Mouse (Mus musculus): Measurements from ENCODE around the gene Il4i1. TPM values are rescaled to one million over a fixed set of nuclear protein-coding genes. Genes with fewer than 3 reads are reported as not detected.

The Il4i1 gene
- polyA plus RNA-seq (2012; rRNA removed): 0.43 and 0.61 TPM in 2 replicates

GRCm38 (mm10) chr7:44815721-44816469, at the start of gene Il4i1, which contains the start of gene Nup62:
Il4i1 (plus strand) TSS chr7:44816387.
Nup62 (plus strand) TSS chr7:44816088.

GRCm38 (mm10) chr7:44816470-44817021, 359 bp downstream of the Il4i1 start, which contains the start of gene Atf5:
Atf5 (minus strand) TSS chr7:44816658.

GRCm38 (mm10) chr7:44848561-44849415, 32.6 kb downstream of the Il4i1 start, which contains the start of the genes Akt1s1 and Tbc1d17:
Akt1s1 (plus strand) TSS chr7:44848991.
Tbc1d17 (minus strand) TSS chr7:44849079.

GRCm38 (mm10) chr7:44857042-44857552, 40.9 kb downstream of the Il4i1 start, which contains the start of gene Pnkp:
Pnkp (plus strand) TSS chr7:44857139.

GRCm38 (mm10) chr7:44869697-44870528, 53.7 kb downstream of the Il4i1 start, which contains the start of gene Ptov1:
Ptov1 (minus strand) TSS chr7:44869788.

Other genes starting within 250 kb of the Il4i1 start
- gene Napsa, start 244.0 kb upstream of the Il4i1 start, polyA plus RNA-seq (2012; rRNA removed): 0.19 and 0.27 TPM in 2 replicates
- 14.7 and 17.8 TPM in 2 replicates for gene Kcnc3, start 225.7 kb upstream of the Il4i1 start, polyA plus RNA-seq (2012; rRNA removed)
- 2.2 and 2.8 TPM in 2 replicates for gene Myh14, start 145.5 kb upstream of the Il4i1 start, polyA plus RNA-seq (2012; rRNA removed)
- gene Izumo2, start 107.6 kb upstream of the Il4i1 start, polyA plus RNA-seq (2012; rRNA removed): not detected in 2 replicates
- gene Vrk3, start 68.0 kb upstream of the Il4i1 start, polyA plus RNA-seq (2012; rRNA removed): 28.7 TPM in 2 replicates
- 1.2 and 1.3 TPM in 2 replicates for gene Zfp473, start 65.3 kb upstream of the Il4i1 start, polyA plus RNA-seq (2012; rRNA removed)
- 60.4 and 62.0 TPM in 2 replicates for gene Nup62, start 299 bp upstream of the Il4i1 start, polyA plus RNA-seq (2012; rRNA removed)
- gene Atf5, start 271 bp downstream of the Il4i1 start, polyA plus RNA-seq (2012; rRNA removed): 15.3 and 17.9 TPM in 2 replicates
- gene Akt1s1, start 32.6 kb downstream of the Il4i1 start, polyA plus RNA-seq (2012; rRNA removed): 98.0 and 109 TPM in 2 replicates
- 104 and 109 TPM in 2 replicates for gene Tbc1d17, start 32.7 kb downstream of the Il4i1 start, polyA plus RNA-seq (2012; rRNA removed)
- 31.5 and 33.3 TPM in 2 replicates for gene Pnkp, start 40.8 kb downstream of the Il4i1 start, polyA plus RNA-seq (2012; rRNA removed)
- 560 and 658 TPM in 2 replicates for gene Ptov1, start 53.4 kb downstream of the Il4i1 start, polyA plus RNA-seq (2012; rRNA removed)
- gene Med25, start 76.3 kb downstream of the Il4i1 start, polyA plus RNA-seq (2012; rRNA removed): 135 and 146 TPM in 2 replicates
- gene Fuz, start 79.7 kb downstream of the Il4i1 start, polyA plus RNA-seq (2012; rRNA removed): 23.8 and 23.9 TPM in 2 replicates
- gene Ap2a1, start 113.1 kb downstream of the Il4i1 start, polyA plus RNA-seq (2012; rRNA removed): 139 and 165 TPM in 2 replicates
- gene Tsks, start 126.8 kb downstream of the Il4i1 start, polyA plus RNA-seq (2012; rRNA removed): 0.08 and 0.10 TPM in 2 replicates
- gene Cpt1c, start 158.5 kb downstream of the Il4i1 start, polyA plus RNA-seq (2012; rRNA removed): 96.5 and 105 TPM in 2 replicates
- gene Prmt1, start 170.2 kb downstream of the Il4i1 start, polyA plus RNA-seq (2012; rRNA removed): 861 and 874 TPM in 2 replicates
- 89.9 and 97.5 TPM in 2 replicates for gene Irf3, start 181.3 kb downstream of the Il4i1 start, polyA plus RNA-seq (2012; rRNA removed)
- gene Bcl2l12, start 182.3 kb downstream of the Il4i1 start, polyA plus RNA-seq (2012; rRNA removed): 8.4 and 10.7 TPM in 2 replicates
- 91.3 and 106 TPM in 2 replicates for gene Scaf1, start 200.0 kb downstream of the Il4i1 start, polyA plus RNA-seq (2012; rRNA removed)
- gene Rras, start 201.6 kb downstream of the Il4i1 start, polyA plus RNA-seq (2012; rRNA removed): 20.9 and 23.6 TPM in 2 replicates
- gene Prr12, start 236.5 kb downstream of the Il4i1 start, polyA plus RNA-seq (2012; rRNA removed): 9.9 and 13.2 TPM in 2 replicates
- 74.9 and 77.9 TPM in 2 replicates for gene Nosip, start 246.0 kb downstream of the Il4i1 start, polyA plus RNA-seq (2012; rRNA removed)
- gene Prrg2, start 246.3 kb downstream of the Il4i1 start, polyA plus RNA-seq (2012; rRNA removed): 17.9 and 18.6 TPM in 2 replicates

Data from central nervous system, embryonic 18 days (tissue).